Mouse (Mus musculus) heart, embryonic 10.5 days (tissue): ENCODE measurements around the gene Dhx37. TPM values are rescaled to one million over a fixed set of nuclear protein-coding genes. Genes with fewer than 3 reads are reported as not detected.
"Not testable (repeated sequence)": the region's sequence is repeated elsewhere in the genome, so short reads cannot be mapped to it uniquely, and the experiment has no call there.

Experiments
- DNase-seq: peaks from one replicate; pipeline ENCODE4 v3.0.0-alpha.2; 2017; ENCODE audit warnings: low spot score
- H3K27ac ChIP-seq: fragments of 300-500 bp; sonication (generic); 2 replicates; pipeline ENCODE4 v1.5.1; 2016; ENCODE audit warnings: mild to moderate bottlenecking
- H3K27me3 ChIP-seq: fragments of 300-500 bp; sonication (generic); 2 replicates; pipeline ENCODE4 v1.6.1; 2016; ENCODE audit warnings: mild to moderate bottlenecking; ENCODE audit not compliant: poor library complexity, insufficient read depth, severe bottlenecking
- H3K36me3 ChIP-seq: fragments of 300-500 bp; sonication (generic); 2 replicates; pipeline ENCODE4 v1.6.1; 2016; ENCODE audit warnings: mild to moderate bottlenecking, moderate library complexity
- H3K4me1 ChIP-seq: fragments of 300-500 bp; sonication (generic); 2 replicates; pipeline ENCODE4 v1.6.1; 2016; ENCODE audit warnings: mild to moderate bottlenecking
- H3K4me3 ChIP-seq: fragments of 300-500 bp; sonication (generic); 2 replicates; pipeline ENCODE4 v1.5.1; 2016; ENCODE audit warnings: mild to moderate bottlenecking, moderate library complexity
- H3K9me3 ChIP-seq: fragments of 300-500 bp; sonication (generic); 2 replicates; pipeline ENCODE4 v1.6.1; 2016; ENCODE audit warnings: mild to moderate bottlenecking, moderate library complexity
- WGBS: fragments of 180-500 bp; shearing (Covaris S2); methylation state at CpG from one replicate; pipeline ENCODE4 v1.1.7; 2016; 5-methylcytosine and 5-hydroxymethylcytosine counted together
- polyA plus RNA-seq: library from polyadenylated mRNA; unstranded; fragments of >200 nt; fragmentation: Nextera tagmentation; extraction: Ambion mirVana; gene quantifications from 2 replicates; pipeline ENCODE4 v1.2.1, GENCODE M21; 2016

Dhx37 gene
- polyA plus RNA-seq, 1 experiment from 2014 or later: 15.9 TPM

DNA sequence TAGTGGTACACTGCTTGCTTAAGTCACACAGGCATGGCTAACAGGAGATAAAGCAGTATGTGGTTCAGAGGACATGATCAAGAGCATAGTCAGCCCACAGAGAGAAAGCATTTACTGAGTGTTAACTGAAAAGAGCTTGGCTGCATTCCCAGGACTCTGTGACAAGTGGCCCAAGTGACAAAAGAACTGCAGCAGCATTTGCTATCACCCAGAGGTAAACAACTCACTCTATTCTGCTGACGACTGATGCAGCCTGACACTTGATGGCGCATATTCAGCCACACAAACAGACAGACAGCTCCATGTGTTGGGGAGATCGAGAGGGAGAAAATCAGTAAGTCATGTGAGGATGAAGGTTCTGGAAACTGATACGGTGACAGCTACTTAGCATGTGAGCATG lies 20.2 kb downstream of the Dhx37 start:
- H3K4me1 ChIP-seq: peaks cover 9% of the 10 kb centered on the region
- WGBS: 80% methylated on average over 4 of the region's 4 CpGs
- no peak overlapping the region for H3K27ac ChIP-seq
- H3K36me3 ChIP-seq: peaks cover 60% of the 10 kb centered on the region
- no peaks in the 10 kb centered on the region for H3K27me3 ChIP-seq
- H3K9me3 ChIP-seq: no peaks in the 10 kb centered on the region
- DNase-seq: no peak
- no peak overlapping the region for H3K4me3 ChIP-seq

DNA sequence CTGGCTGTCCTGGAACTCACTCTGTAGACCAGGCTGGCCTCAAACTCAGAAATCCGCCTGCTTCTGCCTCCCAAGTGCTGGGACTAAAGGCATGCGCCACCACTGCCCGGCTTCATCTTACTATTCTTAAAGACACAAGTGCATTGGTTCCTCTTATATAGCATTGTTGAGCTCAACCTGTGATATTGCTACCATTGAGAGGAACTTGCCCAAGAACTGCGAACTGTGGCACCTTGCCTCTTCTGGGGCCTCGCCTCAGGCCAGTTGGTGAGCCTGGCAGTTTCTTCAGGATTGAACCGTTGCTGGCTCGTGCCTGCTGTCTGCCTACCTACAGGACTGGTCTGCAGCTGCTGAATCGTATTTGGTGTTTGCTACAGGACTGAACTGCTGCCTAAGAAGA lies 21.4 kb downstream of the Dhx37 start:
- H3K36me3 ChIP-seq: peaks cover 48% of the 10 kb centered on the region
- not testable (repeated sequence) for DNase-seq, H3K27ac ChIP-seq

DNA sequence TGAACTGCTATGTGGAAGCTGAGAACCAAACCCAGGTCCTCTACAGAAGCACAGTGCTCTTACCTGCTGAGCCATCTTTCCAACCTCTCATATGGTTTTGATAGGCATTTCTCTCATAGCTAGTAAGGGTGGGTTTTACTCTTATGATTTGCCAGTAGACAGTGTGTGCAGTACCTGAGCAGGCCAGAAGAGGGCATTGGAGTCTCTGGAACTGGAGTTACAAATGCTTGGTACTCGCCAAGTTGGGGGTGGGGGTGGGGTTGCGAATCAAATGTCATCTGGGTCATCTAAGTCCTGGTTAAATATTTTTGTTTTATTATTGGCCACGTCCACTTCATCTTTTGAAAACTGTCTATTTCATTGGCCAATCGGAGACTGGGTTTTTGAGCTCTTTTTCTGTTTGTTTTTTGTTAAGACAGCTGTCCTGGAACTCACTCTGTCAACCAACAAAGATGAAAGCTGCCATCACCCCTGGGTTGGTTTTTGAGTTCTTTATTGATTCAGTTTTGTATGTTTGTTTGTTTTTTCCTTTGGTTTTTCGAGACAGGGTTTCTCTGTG lies 21.9 kb downstream of the Dhx37 start:
- peaks cover 14% of the 10 kb centered on the region for H3K4me1 ChIP-seq
- no peak overlapping the region for H3K4me3 ChIP-seq
- WGBS: 65% methylated on average over 5 of the region's 5 CpGs
- peaks cover 43% of the 10 kb centered on the region for H3K36me3 ChIP-seq
- no peaks in the 10 kb centered on the region for H3K27me3 ChIP-seq
- no peak for DNase-seq
- H3K9me3 ChIP-seq: no peaks in the 10 kb centered on the region
- H3K27ac ChIP-seq: no peak overlapping the region

More for the DNA sequence above, 21.4 kb downstream of the Dhx37 start:
- not testable (repeated sequence) for H3K4me3 ChIP-seq, H3K27me3 ChIP-seq, H3K4me1 ChIP-seq, H3K9me3 ChIP-seq
- 91% methylated on average over 8 of the region's 8 CpGs for WGBS

DNA sequence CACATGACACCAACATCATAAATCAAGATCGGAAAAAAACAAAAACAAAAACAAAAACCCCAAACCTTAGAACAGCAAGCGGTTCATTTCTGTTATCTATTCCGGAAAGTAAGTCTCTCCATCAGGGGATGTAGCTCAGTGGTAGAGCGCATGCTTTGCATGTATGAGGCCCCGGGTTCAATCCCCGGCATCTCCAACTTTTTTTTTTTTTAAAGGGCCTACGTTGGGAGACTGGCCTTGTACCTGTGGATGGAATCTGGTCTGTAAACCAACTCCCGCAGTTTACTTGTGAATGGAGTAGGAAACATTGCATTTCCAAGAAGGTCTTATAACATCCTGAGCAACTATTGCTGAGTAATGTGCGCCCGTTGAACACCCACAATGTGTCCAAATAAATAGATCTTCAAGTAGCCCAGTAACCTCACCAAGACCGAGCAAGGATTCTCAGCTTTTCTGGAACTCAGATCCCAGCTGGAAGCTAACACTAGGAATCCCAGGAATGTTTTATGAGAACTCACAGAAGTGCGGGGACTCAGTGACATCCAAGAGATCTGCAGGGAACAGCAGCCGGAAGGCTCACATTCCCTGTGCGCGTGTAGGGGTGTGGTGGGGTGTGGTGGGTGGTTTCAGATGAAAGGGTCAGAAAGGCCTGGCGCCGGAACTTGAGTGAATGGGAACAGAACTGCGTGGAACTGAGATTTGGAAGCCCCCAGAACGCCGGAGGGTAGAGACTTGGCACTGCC lies 24.4 kb downstream of the Dhx37 start:
- Histone ChIP-seq H3K36me3 (peaks cover 18% of the 10 kb centered on the region), H3K4me1 (peaks cover 22% of the 10 kb centered on the region), H3K9me3 (no peaks in the 10 kb centered on the region), H3K27me3 (no peaks in the 10 kb centered on the region), H3K4me3 (peak overlapping the region; percentile 56), H3K27ac (peak overlapping the region; percentile 71; the same call in 1 of the 2 replicates)
- 7% methylated on average over 20 of the region's 20 CpGs for WGBS
- no peak for DNase-seq

DNA sequence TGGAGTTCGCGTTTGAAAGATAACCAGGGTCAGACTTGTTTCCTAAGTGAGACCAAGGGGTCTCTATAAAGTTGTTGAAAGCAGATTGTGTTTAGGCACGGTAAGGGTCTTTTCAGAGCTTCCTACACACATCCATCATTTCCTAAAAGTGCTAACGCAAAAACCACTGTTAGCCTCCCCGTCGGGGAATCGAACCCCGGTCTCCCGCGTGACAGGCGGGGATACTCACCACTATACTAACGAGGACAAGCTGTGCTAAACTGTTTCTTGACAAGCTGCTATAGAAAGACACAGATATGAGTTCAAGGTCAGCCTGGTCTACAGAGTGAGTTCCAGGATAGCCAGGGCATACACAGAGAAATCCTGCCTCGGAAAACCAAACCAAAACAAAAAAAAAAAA lies 25.1 kb downstream of the Dhx37 start:
- Histone ChIP-seq H3K9me3 (no peaks in the 10 kb centered on the region), H3K4me3 (peak overlapping the region; percentile 56), H3K27ac (peak overlapping the region; percentile 71; the same call in 1 of the 2 replicates), H3K27me3 (no peaks in the 10 kb centered on the region), H3K36me3 (peaks cover 12% of the 10 kb centered on the region), H3K4me1 (peaks cover 22% of the 10 kb centered on the region)
- DNase-seq: peak; percentile 92
- WGBS: 0% methylated on average over 13 of the region's 13 CpGs

DNA sequence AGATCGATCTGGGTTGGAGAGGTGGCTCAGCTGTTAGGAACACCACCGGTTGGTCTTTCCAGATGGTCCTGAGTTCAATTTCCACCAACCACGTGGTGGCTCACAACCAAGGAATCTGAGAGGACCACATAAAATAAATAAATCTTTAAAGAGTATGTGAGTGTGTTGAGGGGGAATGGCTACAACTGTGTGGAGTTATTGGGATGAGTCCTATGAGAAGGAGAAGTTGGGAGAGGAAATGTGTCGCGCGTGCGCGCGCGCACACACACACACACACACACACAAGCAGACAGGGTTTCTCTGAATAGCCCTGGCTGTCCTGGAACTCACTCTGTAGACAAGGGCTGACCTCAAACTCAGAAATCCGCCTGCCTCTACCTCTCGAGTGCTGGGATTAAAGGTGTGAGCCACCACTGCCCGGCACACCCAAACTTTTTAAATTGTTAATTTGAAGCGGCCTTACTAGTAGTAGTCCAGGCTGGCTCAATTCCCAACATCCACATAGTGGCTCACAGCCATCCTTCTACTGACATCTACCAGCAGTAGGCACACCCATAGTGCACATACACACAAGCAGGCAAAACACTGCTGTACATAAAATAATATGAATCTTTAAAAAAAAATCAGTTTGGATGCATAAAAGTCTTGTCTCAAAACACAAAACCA lies 25.9 kb downstream of the Dhx37 start:
- H3K36me3 ChIP-seq: peaks cover 4% of the 10 kb centered on the region; the same call in 1 of the 2 replicates
- peak overlapping the region; percentile 56; the same call in 1 of the 2 replicates for H3K4me3 ChIP-seq
- peaks cover 22% of the 10 kb centered on the region for H3K4me1 ChIP-seq
- no peaks in the 10 kb centered on the region for H3K9me3 ChIP-seq
- DNase-seq: no peak
- no peaks in the 10 kb centered on the region for H3K27me3 ChIP-seq
- no peak overlapping the region for H3K27ac ChIP-seq
- 62% methylated on average over 14 of the region's 14 CpGs for WGBS

DNA sequence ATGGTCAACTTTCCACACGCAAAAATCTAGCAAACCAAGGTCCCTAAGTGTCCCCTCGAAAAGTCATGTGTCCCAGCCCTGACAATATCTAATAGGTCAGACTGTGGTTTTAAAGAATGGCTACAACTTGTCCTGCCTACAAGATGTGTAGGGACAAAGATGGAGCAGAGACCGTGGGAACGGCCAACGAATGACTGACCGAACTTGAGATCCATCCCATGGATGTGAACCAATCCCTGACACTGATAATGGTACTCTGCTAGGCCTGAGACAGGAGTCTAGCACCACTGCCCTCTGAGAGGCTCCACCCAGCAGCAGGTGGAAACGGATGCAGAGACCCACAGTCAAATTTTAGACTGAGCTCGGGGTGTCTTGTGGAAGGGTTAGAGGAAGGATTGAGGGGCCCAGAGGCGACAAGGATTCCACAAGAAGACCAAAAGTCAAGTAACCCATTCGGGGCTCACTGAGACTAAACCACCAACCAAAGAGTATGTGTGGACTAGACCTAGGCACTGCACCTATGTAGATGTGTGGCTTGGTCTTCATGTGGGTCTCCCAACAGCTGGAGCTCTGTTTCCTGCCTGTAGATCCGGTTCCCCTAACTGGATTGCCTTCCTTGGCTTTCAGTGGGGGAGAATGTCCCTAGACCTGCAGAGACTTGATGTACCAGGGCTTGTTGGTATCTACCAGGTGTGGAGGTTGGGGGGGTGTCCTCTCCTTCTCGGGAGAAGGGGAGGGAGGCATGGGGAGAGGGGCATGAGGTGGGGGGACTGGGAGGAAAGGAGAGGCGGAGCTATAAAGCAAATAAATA lies 26.7 kb downstream of the Dhx37 start:
- peak overlapping the region; percentile 92 for H3K27ac ChIP-seq
- 0 out of 2 replicates have a peak, but pooled peaks cover 2% of the 10 kb centered on the region for H3K36me3 ChIP-seq
- WGBS: 51% methylated on average over 13 of the region's 13 CpGs
- H3K4me1 ChIP-seq: peaks cover 22% of the 10 kb centered on the region
- H3K27me3 ChIP-seq: no peaks in the 10 kb centered on the region
- DNase-seq: no peak
- H3K9me3 ChIP-seq: no peaks in the 10 kb centered on the region
- peak overlapping the region; percentile 82 for H3K4me3 ChIP-seq

DNA sequence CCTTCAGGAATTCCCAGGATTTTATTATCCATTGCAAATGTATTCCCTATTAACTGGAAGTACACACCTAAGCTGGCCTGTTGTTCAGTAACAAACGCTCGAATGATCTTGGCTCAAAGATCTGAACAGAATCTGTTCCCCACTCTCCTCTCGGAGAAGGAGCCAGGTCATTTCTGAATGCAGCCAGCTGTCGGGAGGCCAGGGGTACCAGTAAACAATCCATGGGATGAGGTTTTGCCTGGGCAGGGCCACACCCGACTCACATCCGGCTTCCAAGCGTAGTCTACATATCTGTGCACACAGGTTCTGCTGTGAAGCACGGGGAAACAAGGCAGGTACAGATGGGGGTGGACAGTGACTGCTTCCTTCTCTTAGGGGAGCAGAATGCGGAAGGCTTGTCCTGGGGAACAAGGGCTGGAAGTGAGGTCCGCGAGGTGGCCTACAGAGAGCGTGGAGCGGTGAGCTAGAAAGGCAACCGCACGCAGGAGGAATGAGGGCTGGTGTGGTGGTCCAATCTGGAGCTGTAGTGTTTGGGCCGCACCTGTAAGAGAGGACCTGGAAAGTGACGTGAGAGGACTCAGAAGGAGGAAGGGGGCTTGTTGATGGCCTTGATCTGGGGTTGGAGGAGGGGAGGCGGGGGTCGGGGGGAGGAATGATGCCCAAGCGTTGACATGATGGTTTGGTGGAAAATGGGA lies 27.5 kb downstream of the Dhx37 start:
- DNase-seq: peak; percentile 91
- Histone ChIP-seq H3K36me3 (no peaks in the 10 kb centered on the region), H3K4me1 (peaks cover 22% of the 10 kb centered on the region), H3K27me3 (no peaks in the 10 kb centered on the region), H3K4me3 (peak overlapping the region; percentile 82), H3K9me3 (no peaks in the 10 kb centered on the region), H3K27ac (peak overlapping the region; percentile 92)
- WGBS: 4% methylated on average over 20 of the region's 20 CpGs

DNA sequence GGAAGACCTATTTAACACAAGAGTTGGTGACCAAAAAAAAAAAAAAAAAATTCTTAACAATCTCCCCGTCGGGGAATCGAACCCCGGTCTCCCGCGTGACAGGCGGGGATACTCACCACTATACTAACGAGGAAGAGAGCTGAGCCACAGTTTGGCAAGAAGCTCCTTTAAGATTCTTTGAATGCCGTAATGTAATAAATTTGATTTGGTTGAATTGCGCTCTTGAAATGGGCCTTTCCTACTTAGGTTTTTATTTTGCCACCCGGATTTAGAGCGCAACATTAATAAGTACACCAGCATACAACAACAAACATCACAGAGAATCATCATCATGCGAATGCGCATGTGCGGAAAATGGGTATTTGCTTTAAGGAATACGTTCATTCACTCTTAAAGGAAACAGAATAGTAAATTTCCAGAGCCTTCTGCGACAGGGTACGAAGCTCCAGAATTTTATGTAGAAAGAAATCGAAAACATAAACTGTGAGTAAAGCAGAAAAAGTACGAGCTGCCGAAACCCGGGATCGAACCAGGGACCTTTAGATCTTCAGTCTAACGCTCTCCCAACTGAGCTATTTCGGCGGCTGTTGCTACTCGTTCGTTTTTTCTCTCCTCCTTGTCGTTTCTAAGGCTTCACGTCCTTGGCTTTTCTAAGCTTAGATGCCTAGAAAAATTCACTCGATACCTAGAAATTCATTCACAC lies 28.2 kb downstream of the Dhx37 start:
- peak overlapping the region; percentile 92 for H3K27ac ChIP-seq
- peaks cover 22% of the 10 kb centered on the region for H3K4me1 ChIP-seq
- H3K9me3 ChIP-seq: no peaks in the 10 kb centered on the region
- H3K4me3 ChIP-seq: peak overlapping the region; percentile 82
- 1% methylated on average over 31 of the region's 31 CpGs for WGBS
- H3K36me3 ChIP-seq: no peaks in the 10 kb centered on the region
- DNase-seq: peak; percentile 91
- no peaks in the 10 kb centered on the region for H3K27me3 ChIP-seq

DNA sequence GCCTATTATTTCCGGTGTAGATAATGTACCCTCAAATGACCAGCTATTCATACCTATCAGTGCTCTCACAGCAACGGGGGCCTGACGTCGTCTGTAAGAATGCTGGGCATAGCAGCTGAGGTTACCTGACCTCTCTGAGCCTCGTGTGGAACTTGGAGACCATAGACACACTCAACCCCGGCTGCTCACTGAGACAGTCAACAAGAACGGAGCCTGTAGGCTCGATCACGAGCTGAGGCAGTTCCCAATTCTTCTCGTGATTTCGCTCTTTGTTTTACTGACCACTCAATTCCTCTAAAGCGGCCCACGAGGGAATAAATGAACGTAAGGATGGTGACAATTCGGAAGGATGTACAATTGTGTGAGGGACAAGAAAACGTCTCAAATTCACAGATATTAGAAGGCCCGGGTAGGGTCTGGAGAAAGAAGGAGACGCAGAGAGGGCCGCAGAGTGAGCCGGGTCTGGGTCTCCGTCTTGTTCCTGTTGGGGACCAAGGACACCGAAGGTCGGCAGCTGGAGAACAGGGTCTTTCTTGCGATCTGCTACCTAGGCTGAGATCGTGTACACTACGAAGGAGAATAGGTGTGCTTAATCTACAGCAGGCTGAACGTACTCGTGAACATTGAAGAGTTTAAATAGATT lies 28.9 kb downstream of the Dhx37 start:
- no peaks in the 10 kb centered on the region for H3K36me3 ChIP-seq
- H3K4me3 ChIP-seq: peak overlapping the region; percentile 82
- H3K4me1 ChIP-seq: peaks cover 17% of the 10 kb centered on the region
- peak overlapping the region; percentile 92 for H3K27ac ChIP-seq
- no peaks in the 10 kb centered on the region for H3K27me3 ChIP-seq
- WGBS: 0% methylated on average over 28 of the region's 28 CpGs
- no peaks in the 10 kb centered on the region for H3K9me3 ChIP-seq
- DNase-seq: peak; percentile 93

DNA sequence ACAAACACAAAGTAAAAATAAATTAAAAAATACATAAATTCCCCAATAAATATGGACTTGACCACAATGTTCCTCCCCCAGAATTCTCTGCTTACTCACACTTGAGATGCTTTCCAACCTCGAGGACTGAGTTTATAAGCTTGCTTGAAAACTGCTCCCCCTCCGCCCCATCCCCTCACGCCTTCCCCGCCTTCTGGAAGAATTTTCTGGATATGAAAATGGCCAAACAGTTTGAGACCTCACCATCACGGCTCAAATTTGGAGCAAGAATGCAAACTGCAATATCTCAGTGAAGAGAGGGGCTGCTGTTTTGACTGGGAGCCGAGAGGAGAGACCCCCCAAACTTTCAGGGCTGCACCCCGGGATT lies 29.4 kb downstream of the Dhx37 start:
- Histone ChIP-seq H3K27ac (peak overlapping the region; percentile 92), H3K36me3 (no peaks in the 10 kb centered on the region), H3K27me3 (no peaks in the 10 kb centered on the region), H3K9me3 (no peaks in the 10 kb centered on the region), H3K4me3 (peak overlapping the region; percentile 82), H3K4me1 (peaks cover 13% of the 10 kb centered on the region)
- 1% methylated on average over 7 of the region's 7 CpGs for WGBS
- DNase-seq: no peak
